Mouse (Mus musculus) cortical plate, adult 2 months (tissue): ENCODE results near the gene Rhbdf2. TPM values are rescaled to one million over a fixed set of nuclear protein-coding genes. Genes with fewer than 3 reads are reported as not detected.
"Not testable (repeated sequence)": the region's sequence is repeated elsewhere in the genome, so short reads cannot be mapped to it uniquely, and the experiment has no call there.

ENCODE experiments used
- H3K27ac ChIP-seq: fragments of 200-500 bp; 2 replicates; pipeline ENCODE4 v1.5.1; 2012; ENCODE audit warnings: low read length, control low read depth, inconsistent platforms; ENCODE audit not compliant: insufficient read depth
- H3K4me1 ChIP-seq: fragments of 200-500 bp; 2 replicates; pipeline ENCODE4 v1.6.1; 2011; ENCODE audit warnings: low read length; ENCODE audit not compliant: control insufficient read depth, insufficient read depth
- H3K4me3 ChIP-seq: fragments of 200-500 bp; 2 replicates; pipeline ENCODE4 v1.5.1; 2011; ENCODE audit warnings: mild to moderate bottlenecking, low read length, control low read depth; ENCODE audit not compliant: insufficient read depth
- CTCF ChIP-seq: fragments of 200-500 bp; IDR thresholded peaks from 2 replicates; pipeline ENCODE4 v1.5.1; 2011; ENCODE audit warnings: mild to moderate bottlenecking, control low read depth, low read length; ENCODE audit not compliant: insufficient read depth; ENCODE audit errors: extremely low read depth
- POLR2A ChIP-seq: fragments of 200-500 bp; IDR thresholded peaks from 2 replicates; pipeline ENCODE4 v1.6.1; 2011; ENCODE audit warnings: mild to moderate bottlenecking, low read length, control low read depth; ENCODE audit not compliant: insufficient read depth; ENCODE audit errors: extremely low read depth
- polyA plus RNA-seq: library from polyadenylated mRNA; depleted of rRNA; stranded (reverse); fragments of >200 nt; gene quantifications from 2 replicates; pipeline ENCODE4 v1.2.3, GENCODE M21; 2012; rRNA removed

Rhbdf2 gene
- 1.8 and 2.1 TPM in 2 replicates for polyA plus RNA-seq

- Histone ChIP-seq H3K4me3 (no peak within 1 kb of the TSS), H3K4me1 (no peaks in the 10 kb centered on the region), H3K27ac (no peak within 1 kb of the TSS)
- TF ChIP-seq CTCF (no peak), POLR2A (no peak)
Observed at GRCm38 (mm10) chr11:116626299-116627071, at the start of gene Rhbdf2. Gene Rhbdf2 (minus strand): TSS chr11:116627019.

- TF ChIP-seq POLR2A, result no peak
- TF ChIP-seq CTCF, result no peak
- Histone ChIP-seq H3K4me3 (no peak overlapping the region), H3K27ac (no peak overlapping the region), H3K4me1 (no peaks in the 10 kb centered on the region; the same call in 1 of the 2 replicates)
Observed at GRCm38 (mm10) chr11:116676175-116676976, 49.6 kb upstream of the Rhbdf2 start.

- H3K4me3 ChIP-seq, H3K27ac ChIP-seq, H3K4me1 ChIP-seq: not testable (repeated sequence)
Observed at GRCm38 (mm10) chr11:116675429-116675828, 48.6 kb upstream of the Rhbdf2 start.

GRCm38 (mm10) chr11:116674616-116675379, 48.0 kb upstream of the Rhbdf2 start:
- no peak overlapping the region for H3K27ac ChIP-seq
- TF ChIP-seq POLR2A (no peak), CTCF (no peak)

GRCm38 (mm10) chr11:116673410-116673809, 46.6 kb upstream of the Rhbdf2 start:
- Histone ChIP-seq H3K27ac (no peak overlapping the region), H3K4me3 (no peak overlapping the region), H3K4me1 (no peaks in the 10 kb centered on the region; the same call in 1 of the 2 replicates)
- TF ChIP-seq POLR2A, result no peak
- TF ChIP-seq CTCF, result no peak

More at GRCm38 (mm10) chr11:116674616-116675379, 48.0 kb upstream of the Rhbdf2 start:
- no peak overlapping the region for H3K4me3 ChIP-seq
- H3K4me1 ChIP-seq, result no peaks in the 10 kb centered on the region; the same call in 1 of the 2 replicates

GRCm38 (mm10) chr11:116672595-116672994, 45.8 kb upstream of the Rhbdf2 start:
- Histone ChIP-seq H3K27ac (no peak overlapping the region), H3K4me1 (no peaks in the 10 kb centered on the region; the same call in 1 of the 2 replicates), H3K4me3 (peak overlapping the region; percentile 91)
- TF ChIP-seq CTCF, result no peak
- no peak for TF ChIP-seq POLR2A

- TF ChIP-seq CTCF (no peak), POLR2A (no peak; the same call in 1 of the 2 replicates)
- Histone ChIP-seq H3K27ac (no peak overlapping the region), H3K4me3 (peak overlapping the region; percentile 91), H3K4me1 (no peaks in the 10 kb centered on the region; the same call in 1 of the 2 replicates)
Observed at GRCm38 (mm10) chr11:116671845-116672434, 45.1 kb upstream of the Rhbdf2 start.

- Histone ChIP-seq H3K4me1 (no peaks in the 10 kb centered on the region; the same call in 1 of the 2 replicates), H3K4me3 (peak overlapping the region; percentile 91), H3K27ac (no peak overlapping the region)
- peak; percentile 56 for TF ChIP-seq CTCF
- TF ChIP-seq POLR2A, result peak; percentile 95
Observed at GRCm38 (mm10) chr11:116671112-116671844, 44.5 kb upstream of the Rhbdf2 start.
